Mouse (Mus musculus) spleen, embryonic (tissue): ENCODE data around the gene Clec16a.

Experiments used
- CTCF ChIA-PET: fragments of 350-600 bp; sonication (Branson Sonifier 250); formaldehyde crosslinking; loops from one replicate; lab custom pipeline; 2022; lab: Charles Lee

Gene Clec16a

DNA sequence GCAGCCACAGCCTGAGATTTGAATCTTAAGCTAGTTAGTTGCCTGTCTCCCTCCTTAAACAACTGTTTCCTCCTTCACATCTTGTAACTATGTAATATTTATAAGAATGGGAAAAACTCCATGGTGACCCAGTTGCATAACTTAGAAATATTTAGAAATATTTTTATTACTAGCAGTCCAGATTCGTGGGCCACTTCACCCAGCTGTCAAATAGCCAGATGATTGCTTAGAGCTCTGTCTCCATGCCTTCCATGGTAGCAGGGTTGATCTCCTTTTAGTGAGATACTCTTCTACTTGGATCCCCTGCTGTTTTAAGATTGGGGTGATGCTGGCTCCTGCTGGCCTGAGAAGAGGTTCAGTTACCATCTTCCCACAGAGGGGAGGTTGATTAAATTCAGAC is 33.2 kb downstream of the Clec16a start:
- CTCF ChIA-PET, result no interaction called here

DNA sequence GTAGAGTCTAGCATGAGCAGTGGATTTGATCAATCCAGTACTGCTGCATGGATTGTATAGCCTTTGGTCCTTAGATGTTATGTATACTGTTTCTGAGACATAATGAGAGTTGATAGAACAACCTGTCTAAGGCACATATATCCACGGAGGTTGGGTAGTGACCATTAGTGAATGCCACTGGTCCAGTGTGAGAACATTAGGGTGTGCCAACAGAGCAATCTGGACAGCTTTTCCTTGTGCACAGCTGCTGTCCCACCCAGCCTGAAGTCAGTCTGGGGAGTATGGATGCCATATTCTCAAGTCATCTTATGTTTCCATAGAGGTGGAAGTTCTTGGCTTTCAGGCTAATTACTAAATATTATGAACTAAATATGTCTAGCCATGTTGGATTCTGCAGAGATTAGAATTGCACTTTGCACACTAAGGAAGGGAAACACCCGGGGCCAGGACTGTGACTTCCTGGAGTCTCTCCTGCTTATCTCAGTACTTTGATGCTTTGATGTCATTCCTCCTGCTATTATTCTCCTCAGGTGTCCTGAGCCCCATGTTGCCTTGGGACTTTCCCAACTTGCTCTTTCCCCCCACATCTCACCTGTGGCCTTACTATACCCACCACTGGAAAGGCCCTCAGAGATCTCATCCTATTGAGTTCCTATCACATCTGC is 36.2 kb downstream of the Clec16a start:
- CTCF ChIA-PET, result no interaction called here

DNA sequence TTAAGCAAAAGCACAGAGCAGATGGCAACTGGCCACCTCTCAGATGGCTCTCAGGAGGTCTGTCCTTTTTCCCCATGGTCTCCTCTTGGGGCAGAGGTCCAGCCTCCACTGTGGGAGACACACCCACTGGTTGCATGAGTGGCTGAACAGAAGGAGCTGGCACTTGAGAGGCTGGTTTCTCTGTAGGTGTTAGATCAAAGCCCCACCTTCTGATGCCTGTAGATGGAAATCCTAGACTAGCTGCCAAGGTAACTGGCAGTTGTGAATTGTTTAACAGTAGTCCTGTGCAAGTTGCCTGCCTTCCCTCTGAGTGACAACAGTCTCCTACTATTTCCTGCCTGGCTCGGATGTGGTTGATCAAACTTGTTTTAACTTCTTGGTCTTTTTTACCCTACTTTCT is 40.0 kb downstream of the Clec16a start:
- CTCF ChIA-PET, result no interaction called here

DNA sequence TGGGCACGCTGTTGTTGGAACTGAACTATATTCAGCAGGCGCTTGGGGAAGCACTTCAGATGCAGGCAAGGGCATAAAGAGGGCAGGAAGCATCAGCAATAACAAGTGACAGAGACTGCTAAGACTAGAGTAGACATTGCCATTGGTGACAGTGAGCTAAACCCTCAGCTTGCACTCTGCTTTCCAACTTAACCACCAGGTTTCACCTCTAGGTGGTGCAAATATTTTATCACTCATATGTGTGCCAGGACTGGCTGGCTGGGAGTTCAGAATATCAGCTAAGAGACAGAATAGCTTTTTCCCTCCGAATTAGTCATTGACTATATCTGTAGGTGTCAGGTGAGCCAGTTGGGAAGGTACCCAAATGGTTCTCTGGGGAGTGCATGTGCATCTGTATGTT is 41.4 kb downstream of the Clec16a start:
- CTCF ChIA-PET, result no interaction called here

- CTCF ChIA-PET, result no interaction called here
Observed at GRCm38 (mm10) chr16:10599888-10600740, 55.0 kb downstream of the Clec16a start.

DNA sequence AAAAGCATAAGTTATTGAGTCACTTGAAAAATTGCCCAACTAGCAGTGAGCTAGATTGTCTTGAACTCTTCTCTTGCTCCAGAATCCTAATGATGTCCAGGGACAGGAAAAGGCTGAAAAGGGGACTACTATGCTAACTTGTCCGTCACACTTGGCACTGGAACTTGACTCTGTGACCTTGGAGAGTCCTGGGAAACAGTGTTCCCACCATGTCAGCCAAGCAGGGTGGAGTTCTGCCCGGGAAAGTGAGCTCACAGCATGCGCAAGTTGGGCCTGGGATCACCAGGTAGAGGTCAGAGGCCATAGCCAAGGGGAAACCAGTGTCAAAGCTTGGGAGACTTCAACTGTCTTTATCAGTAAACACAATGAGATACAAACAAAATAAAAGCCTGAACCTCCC is 62.7 kb downstream of the Clec16a start:
- CTCF ChIA-PET, result no interaction called here

DNA sequence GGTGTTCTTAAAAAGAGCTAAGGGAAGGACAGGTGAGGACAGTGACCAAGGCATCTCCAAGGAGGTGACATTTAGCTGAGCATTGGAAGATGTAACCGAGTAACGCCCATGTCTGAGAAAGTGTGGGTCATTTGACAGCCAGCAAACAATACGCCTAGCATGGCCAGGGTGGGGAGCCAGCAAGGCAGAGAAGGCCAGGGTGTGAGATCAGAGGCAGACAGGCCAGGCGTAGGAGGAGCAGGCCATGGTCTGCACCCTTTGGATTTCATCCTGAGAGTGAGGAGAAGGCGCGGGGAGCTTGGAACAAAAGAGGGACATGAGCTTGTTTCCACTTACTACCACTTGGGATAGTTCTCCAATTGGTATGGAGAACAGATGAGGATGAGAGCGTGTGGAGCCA is 64.8 kb downstream of the Clec16a start:
- CTCF ChIA-PET, result no interaction called here

- CTCF ChIA-PET, result no interaction called here
Observed at GRCm38 (mm10) chr16:10610801-10611200, 65.7 kb downstream of the Clec16a start.

GRCm38 (mm10) chr16:10611306-10611705 is 66.2 kb downstream of the Clec16a start:
- CTCF ChIA-PET, result no interaction called here

DNA sequence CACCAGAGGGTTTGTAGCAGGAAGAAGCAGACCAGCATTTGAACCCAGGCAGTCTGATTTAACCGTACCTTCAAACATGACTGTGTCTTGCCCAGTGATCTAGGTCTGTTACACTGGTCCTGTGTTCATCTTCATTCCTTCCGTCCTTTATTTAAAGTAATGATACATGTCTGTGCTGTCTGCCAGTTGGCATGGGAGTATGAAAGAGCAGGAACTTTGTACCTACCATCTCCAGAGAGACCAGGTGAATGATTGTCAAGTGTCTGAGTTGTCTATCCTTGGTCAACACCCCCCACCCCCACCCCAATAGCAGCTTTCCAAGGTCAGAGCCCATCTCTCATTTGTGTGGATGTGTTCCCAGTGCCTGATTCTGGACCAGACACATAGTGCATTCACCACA is 68.9 kb downstream of the Clec16a start:
- CTCF ChIA-PET, result no interaction called here

DNA sequence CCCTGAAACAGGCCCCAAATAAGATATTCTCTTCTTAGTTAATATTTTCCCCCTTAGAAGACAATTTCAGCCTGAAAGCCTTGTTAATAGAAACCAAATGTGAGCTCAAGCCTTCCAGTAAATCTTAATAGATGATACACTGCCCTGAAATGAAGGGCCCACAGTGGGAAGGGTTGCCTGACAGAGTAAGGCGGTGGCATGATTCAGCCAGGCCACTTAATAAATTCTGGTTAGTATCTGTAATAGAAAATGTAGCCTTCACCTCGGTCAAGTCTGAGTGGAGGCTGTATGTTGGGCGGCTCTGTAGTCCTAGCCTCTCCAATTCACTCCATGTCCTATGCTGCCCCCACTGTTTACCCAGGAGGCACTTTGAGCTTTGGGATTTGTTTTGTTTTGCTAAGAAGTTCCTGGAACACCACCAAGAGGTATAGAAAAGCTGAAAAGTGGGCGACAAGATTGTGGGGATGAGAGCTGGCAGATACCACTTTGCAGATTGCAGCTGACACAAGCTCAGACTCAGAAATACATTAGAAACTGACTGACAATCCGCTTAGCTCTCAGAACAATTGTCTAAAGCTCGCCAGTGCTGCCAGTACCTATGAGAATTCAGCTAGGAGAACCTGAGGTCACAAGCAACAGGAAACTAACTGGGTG is 75.9 kb downstream of the Clec16a start:
- CTCF ChIA-PET, result no interaction called here

GRCm38 (mm10) chr16:10621710-10622109 is 76.6 kb downstream of the Clec16a start:
- CTCF ChIA-PET, result no interaction called here

DNA sequence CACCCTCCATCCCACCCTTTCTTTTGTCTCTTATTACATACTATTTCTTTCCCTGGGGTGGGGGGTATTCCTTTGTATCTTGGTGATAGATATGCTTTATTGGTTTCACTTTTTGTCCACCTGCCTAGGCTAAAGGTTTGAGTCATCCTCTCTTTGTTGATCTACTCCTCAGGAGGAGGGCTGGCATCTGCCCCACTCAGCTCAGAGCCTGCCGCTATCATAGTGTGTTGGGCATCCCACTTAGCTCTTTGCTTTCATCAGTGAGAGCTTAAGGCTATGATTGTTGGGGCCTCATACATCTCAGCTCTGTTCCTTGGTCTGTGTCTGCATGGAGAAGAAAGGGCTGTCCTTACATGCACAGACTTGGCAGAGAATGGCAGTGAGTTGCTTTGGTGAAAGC is 81.0 kb downstream of the Clec16a start:
- CTCF ChIA-PET, result no interaction called here

GRCm38 (mm10) chr16:10627136-10627668 is 82.1 kb downstream of the Clec16a start:
- CTCF ChIA-PET, result interaction anchor here (0.7 kb wide), 1 partner anchor 79 kb away, joined by 3 read pairs; no protein-coding TSS in a partner anchor

GRCm38 (mm10) chr16:10628030-10628555 is 83.0 kb downstream of the Clec16a start:
- CTCF ChIA-PET, result interaction anchor here (0.6 kb wide), 2 partner anchors 179 to 191 kb away, joined by 4 read pairs; no protein-coding TSS in a partner anchor

DNA sequence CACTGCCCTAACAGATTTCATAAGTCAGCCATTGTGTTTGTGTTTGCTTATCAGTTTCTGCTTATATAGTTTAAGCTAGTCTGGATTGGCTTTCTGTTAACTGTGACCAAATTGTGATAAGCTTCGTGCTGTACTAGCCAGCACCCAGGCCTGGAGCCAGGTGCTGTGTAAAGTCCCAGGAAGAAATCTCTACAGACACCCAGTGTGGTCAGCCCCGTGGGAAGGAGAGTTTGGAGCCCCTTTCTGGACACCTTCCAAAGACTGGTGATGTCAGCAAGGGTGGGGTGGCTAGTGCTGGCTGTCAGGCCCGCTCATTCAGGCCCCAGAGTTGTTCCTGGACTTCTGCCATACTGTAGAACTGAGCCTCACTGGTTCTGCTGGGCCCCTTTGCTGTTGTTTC is 83.8 kb downstream of the Clec16a start:
- CTCF ChIA-PET, result no interaction called here

DNA sequence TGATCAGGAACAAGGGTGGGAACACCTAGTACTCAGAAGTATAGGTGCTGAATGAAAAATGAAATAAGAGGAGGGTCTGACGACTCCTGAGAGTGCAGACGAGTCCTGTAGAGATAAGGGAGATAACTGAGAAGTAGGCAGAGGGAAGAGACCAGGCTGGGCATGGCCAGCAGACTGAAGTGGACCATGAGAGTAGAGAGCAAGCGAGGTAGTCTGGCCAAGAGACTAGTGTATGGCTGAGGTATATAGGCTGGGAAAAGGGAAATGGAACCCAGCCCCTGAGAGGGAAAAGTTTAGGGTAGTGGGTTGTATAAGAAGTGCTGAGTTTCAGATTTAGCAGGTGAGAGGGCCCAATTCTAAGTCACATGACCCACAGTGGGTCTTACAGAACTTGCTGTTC is 84.2 kb downstream of the Clec16a start:
- CTCF ChIA-PET, result no interaction called here

DNA sequence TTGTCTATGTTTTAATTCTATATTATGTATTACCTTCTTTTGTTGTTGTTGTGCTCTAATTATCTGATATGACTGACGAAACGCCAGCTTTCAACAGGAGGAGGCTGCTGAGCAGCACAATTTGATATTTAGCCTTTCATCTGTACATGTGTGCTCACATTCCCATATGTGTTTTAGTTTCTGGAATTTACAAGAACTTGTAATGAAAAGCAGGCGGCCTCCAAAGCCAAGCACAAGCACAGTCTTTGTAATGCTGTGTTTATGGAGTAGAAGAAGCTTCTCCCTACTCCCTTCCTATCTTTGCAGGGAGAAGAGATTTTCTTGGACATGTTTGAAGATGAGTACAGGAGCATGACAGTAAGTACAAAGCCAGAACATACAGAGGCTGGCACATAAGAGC is 89.8 kb downstream of the Clec16a start:
- CTCF ChIA-PET, result no interaction called here

DNA sequence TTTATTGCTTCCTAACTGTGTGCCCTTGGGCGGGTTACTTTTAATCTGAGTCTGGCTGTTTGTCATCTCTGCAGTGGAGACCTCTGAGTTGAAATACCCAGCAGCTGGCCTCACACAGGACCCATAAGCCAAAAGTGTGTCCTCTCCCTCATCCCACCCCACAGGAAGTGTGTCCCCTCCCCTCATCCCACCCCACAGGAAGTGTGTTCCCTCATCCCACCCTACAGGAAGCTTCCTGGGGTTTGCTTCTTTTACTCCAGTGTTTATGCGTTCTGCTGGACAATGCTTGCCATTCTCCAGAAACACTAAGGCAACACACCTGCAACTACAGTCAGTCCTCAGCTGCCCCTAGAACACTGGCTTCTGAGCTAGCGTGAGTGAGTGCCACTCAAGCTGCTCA is 92.8 kb downstream of the Clec16a start:
- CTCF ChIA-PET, result no interaction called here

GRCm38 (mm10) chr16:10639111-10639889 is 94.2 kb downstream of the Clec16a start:
- CTCF ChIA-PET, result no interaction called here

DNA sequence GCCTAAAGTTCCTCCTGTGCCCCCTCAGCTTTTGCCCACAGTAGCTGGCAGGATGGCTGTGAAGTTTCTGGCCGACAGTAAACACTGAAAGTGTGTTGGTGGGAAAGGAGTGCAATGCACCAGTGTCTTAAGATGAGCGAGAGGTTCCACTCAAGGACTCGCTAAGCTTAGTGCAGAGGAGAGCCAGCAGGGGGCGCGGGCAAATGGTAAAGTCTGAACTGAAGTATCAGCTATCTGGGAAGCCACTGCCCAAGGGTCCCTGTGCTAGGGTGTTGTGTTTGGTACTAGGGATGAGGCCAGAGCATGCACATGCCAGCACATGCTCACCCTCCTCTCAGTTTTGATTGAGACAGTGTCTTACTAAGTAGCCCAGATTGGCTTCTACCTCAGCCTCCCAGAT is 94.9 kb downstream of the Clec16a start:
- CTCF ChIA-PET, result interaction anchor here (0.6 kb wide), 1 partner anchor 982 kb away, joined by 4 read pairs; no protein-coding TSS in a partner anchor
